Mouse (Mus musculus) kidney, embryonic 14.5 days (tissue): ENCODE results near the gene Picalm. TPM values are rescaled to one million over a fixed set of nuclear protein-coding genes. Genes with fewer than 3 reads are reported as not detected.
"Not testable (repeated sequence)": the region's sequence is repeated elsewhere in the genome, so short reads cannot be mapped to it uniquely, and the experiment has no call there.

ENCODE experiments used
- ATAC-seq: fragments of 200-750 bp; cut with Nextera tagmentation; 2 replicates; pipeline ENCODE4 v1.8.0; 2017; ENCODE audit warnings: moderate number of reproducible peaks, mild to moderate bottlenecking, moderate TSS enrichment, moderate library complexity; ENCODE audit not compliant: low FRiP score, low TSS enrichment
- H3K27ac ChIP-seq: fragments of 300-500 bp; sonication (generic); 2 replicates; pipeline ENCODE4 v1.5.1; 2014; ENCODE audit warnings: low read depth, mild to moderate bottlenecking, low read length, moderate library complexity, mixed read lengths
- H3K27me3 ChIP-seq: fragments of 300-500 bp; sonication (generic); 2 replicates; pipeline ENCODE4 v1.6.1; 2014; ENCODE audit warnings: mild to moderate bottlenecking, low read length; ENCODE audit not compliant: control insufficient read depth, insufficient read depth
- H3K36me3 ChIP-seq: fragments of 300-500 bp; sonication (generic); 2 replicates; pipeline ENCODE4 v1.6.1; 2014; ENCODE audit warnings: low read length, mixed read lengths; ENCODE audit not compliant: control insufficient read depth, insufficient read depth
- H3K4me1 ChIP-seq: fragments of 300-500 bp; sonication (generic); 2 replicates; pipeline ENCODE4 v1.6.1; 2014; ENCODE audit warnings: low read length, mixed read lengths; ENCODE audit not compliant: control insufficient read depth, insufficient read depth
- H3K4me2 ChIP-seq: fragments of 300-500 bp; sonication (generic); replicated peaks from 2 replicates; pipeline ENCODE4 v1.6.1; 2014; ENCODE audit warnings: low read depth, mild to moderate bottlenecking, low read length
- H3K4me3 ChIP-seq: fragments of 300-500 bp; sonication (generic); 2 replicates; pipeline ENCODE4 v1.5.1; 2014; ENCODE audit warnings: mild to moderate bottlenecking, low read length
- H3K9ac ChIP-seq: fragments of 300-500 bp; sonication (generic); 2 replicates; pipeline ENCODE4 v1.6.1; 2014; ENCODE audit warnings: low read depth, mild to moderate bottlenecking, low read length, moderate library complexity
- H3K9me3 ChIP-seq: fragments of 300-500 bp; sonication (generic); 2 replicates; pipeline ENCODE4 v1.6.1; 2016; ENCODE audit warnings: low read length; ENCODE audit not compliant: control insufficient read depth
- WGBS: fragments of 180-500 bp; shearing (Covaris S2); extraction: QIAGEN DNeasy Blood & Tissue Kit; methylation state at CpG from one replicate; pipeline ENCODE4 v1.1.7; 2014; 5-methylcytosine and 5-hydroxymethylcytosine counted together
- polyA plus RNA-seq: library from polyadenylated mRNA; unstranded; fragments of >200 nt; fragmentation: Nextera tagmentation; extraction: Ambion mirVana; gene quantifications from 2 replicates; pipeline ENCODE4 v1.2.1, GENCODE M21; 2014

Gene Picalm
- polyA plus RNA-seq, 1 experiment from 2014 or later = 52.1 TPM

DNA sequence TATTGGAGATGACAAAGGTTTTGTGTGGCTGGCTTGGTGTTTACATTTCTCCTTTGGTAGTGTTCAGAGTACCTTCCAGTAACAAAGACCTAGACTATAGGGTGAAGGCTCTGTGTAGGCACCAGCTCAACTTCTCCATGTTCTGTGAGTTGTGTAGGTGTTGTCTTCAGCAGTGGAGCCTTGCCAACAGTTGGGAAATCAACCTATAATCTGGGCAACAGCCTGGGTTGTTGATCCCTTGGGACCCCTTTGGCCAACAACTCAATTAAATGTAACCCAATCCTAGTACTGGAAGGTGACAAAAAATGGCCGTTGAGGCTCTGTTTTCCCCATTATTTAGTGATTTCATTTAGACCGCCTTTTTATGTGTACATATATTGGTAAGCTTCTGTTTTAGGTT lies 80.1 kb downstream of the Picalm start:
- peaks cover 23% of the 10 kb centered on the region for H3K36me3 ChIP-seq
- H3K27me3 ChIP-seq = no peaks in the 10 kb centered on the region
- H3K9me3 ChIP-seq = no peaks in the 10 kb centered on the region
- H3K4me2 ChIP-seq = no peak overlapping the region
- H3K4me3 ChIP-seq = no peak overlapping the region
- no peak overlapping the region for H3K9ac ChIP-seq
- H3K27ac ChIP-seq = no peak overlapping the region
- ATAC-seq = no peak
- 86% methylated on average over 2 of the region's 2 CpGs for WGBS
- no peaks in the 10 kb centered on the region for H3K4me1 ChIP-seq

DNA sequence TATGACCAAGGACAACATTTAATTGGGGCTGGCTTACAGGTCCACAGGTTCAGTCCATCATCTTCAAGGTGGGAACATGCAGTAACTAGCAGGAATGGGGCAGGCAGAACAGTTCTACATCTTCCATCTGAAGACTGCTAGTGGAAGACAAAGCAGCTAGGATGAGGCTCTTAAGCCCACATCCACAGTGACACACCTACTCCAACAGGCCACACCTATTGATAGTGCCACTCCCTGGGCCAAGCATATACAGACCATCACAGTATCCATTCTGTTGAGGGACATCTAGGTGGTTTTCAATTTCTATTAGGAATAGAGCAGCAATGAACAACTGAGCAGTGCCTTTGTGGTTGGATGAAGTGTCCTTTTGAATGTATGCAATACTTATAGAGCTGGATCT lies 80.9 kb downstream of the Picalm start:
- no peak overlapping the region for H3K4me3 ChIP-seq
- H3K4me1 ChIP-seq = no peaks in the 10 kb centered on the region
- no peaks in the 10 kb centered on the region for H3K27me3 ChIP-seq
- H3K27ac ChIP-seq = no peak overlapping the region
- H3K36me3 ChIP-seq = peaks cover 23% of the 10 kb centered on the region
- no peaks in the 10 kb centered on the region for H3K9me3 ChIP-seq
- no peak overlapping the region for H3K9ac ChIP-seq
- ATAC-seq = no peak
- no peak overlapping the region for H3K4me2 ChIP-seq

DNA sequence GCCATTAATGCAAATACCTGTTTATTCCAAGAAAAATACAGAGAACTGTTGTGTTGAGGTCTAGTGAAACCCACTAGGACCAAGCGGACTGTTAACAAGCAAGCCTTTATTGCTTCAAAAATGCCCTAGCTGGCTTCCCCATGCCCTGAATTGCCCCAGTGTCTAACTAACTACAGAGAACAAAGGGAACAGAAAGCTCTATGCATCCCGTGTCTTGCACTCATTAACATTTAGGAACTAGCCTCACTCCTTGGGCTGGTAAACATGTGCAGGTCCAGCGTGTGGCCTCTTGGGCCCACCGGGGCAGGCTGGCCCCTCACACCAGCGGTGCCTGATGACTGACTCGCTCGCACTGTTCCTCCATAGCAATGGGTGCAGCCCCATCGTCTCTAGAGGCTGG lies 86.5 kb downstream of the Picalm start:
- 59% methylated on average over 8 of the region's 8 CpGs for WGBS

DNA sequence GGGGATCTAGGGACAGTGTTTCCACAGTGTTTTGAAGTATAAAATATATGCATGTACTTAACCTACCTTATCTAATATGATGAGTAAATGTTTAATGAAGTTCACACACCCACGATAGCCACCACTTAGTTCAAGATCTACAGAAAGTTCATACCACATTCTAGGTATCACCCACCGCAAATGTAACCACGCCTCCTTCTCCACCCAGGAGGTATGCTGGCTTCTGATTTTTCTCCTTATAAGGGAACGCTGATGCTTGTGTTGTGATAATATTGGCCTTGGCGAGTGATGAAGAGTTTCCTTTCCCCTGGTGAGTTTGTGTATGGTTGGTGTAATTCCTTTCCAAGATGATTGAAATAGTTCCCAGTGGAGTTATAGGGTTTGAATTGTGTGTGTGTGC lies 88.1 kb downstream of the Picalm start:
- no peak overlapping the region for H3K9ac ChIP-seq
- H3K4me3 ChIP-seq = no peak overlapping the region
- no peaks in the 10 kb centered on the region for H3K4me1 ChIP-seq
- no peaks in the 10 kb centered on the region for H3K9me3 ChIP-seq
- ATAC-seq = no peak
- no peaks in the 10 kb centered on the region for H3K36me3 ChIP-seq
- H3K27me3 ChIP-seq = no peaks in the 10 kb centered on the region
- 82% methylated on average over 5 of the region's 5 CpGs for WGBS
- H3K27ac ChIP-seq = no peak overlapping the region
- H3K4me2 ChIP-seq = no peak overlapping the region

More for the DNA sequence above, 86.5 kb downstream of the Picalm start:
- ATAC-seq = no peak
- no peak overlapping the region for H3K4me2 ChIP-seq
- H3K9ac ChIP-seq = no peak overlapping the region
- no peaks in the 10 kb centered on the region for H3K36me3 ChIP-seq
- H3K27ac ChIP-seq = no peak overlapping the region
- H3K27me3 ChIP-seq = no peaks in the 10 kb centered on the region
- H3K4me1 ChIP-seq = no peaks in the 10 kb centered on the region
- no peak overlapping the region for H3K4me3 ChIP-seq
- H3K9me3 ChIP-seq = no peaks in the 10 kb centered on the region

- no peak for ATAC-seq
- Histone ChIP-seq H3K27me3 (no peaks in the 10 kb centered on the region), H3K9me3 (no peaks in the 10 kb centered on the region), H3K4me3 (no peak overlapping the region), H3K4me2 (no peak overlapping the region), H3K27ac (no peak overlapping the region), H3K4me1 (no peaks in the 10 kb centered on the region), H3K9ac (no peak overlapping the region), H3K36me3 (no peaks in the 10 kb centered on the region)
- WGBS = 78% methylated on average over 2 of the region's 2 CpGs
Observed at GRCm38 (mm10) chr7:90221487-90221886, 91.5 kb downstream of the Picalm start.

DNA sequence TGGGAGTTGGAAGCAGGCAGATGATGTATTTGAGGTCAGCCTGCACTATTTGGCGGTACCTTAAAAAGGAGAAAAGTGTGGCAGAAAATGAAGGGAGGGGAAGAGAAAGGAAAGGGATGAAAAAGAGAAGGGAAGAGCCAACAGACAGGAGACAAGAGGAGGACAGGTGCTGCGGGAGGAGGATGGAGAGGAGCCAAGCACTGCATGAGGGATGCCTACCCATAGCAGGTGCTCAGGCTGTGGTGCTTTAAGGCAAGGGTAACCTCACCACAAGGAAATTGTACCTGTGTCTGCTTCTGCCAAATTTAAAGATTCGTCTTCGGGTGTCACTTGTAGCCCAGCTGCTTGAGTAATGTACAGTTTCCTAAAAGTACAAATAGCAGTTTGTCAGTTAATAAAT lies 98.1 kb downstream of the Picalm start:
- Histone ChIP-seq H3K27me3 (no peaks in the 10 kb centered on the region), H3K27ac (no peak overlapping the region), H3K4me2 (no peak overlapping the region), H3K9me3 (no peaks in the 10 kb centered on the region), H3K36me3 (no peaks in the 10 kb centered on the region), H3K9ac (no peak overlapping the region), H3K4me3 (no peak overlapping the region), H3K4me1 (no peaks in the 10 kb centered on the region)
- 82% methylated on average over 4 of the region's 4 CpGs for WGBS
- ATAC-seq = no peak

DNA sequence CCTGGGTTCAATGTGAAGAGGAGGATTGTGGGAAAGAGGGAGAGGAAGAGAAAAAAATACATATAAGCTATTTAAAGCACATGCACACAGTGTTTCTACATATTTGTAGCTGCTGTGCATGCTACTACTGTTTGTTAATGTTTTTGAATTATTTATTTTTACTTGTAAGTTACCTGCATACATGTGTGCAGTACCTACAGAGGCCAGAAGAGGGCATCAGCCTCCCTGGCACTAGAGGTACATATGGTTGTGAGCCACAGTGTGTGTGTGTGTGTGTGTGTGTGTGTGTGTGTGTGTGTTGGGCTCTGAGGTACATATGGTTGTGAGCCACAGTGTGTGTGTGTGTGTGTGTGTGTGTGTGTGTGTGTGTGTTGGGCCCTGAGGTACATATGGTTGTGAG lies 98.9 kb downstream of the Picalm start:
- H3K4me1 ChIP-seq, H3K4me3 ChIP-seq, H3K27me3 ChIP-seq, H3K9me3 ChIP-seq, H3K9ac ChIP-seq, H3K27ac ChIP-seq, H3K4me2 ChIP-seq, H3K36me3 ChIP-seq, ATAC-seq: not testable (repeated sequence)

GRCm38 (mm10) chr7:90231431-90231830 lies 101.4 kb downstream of the Picalm start:
- Histone ChIP-seq H3K27me3 (no peaks in the 10 kb centered on the region), H3K4me2 (no peak overlapping the region), H3K27ac (no peak overlapping the region), H3K9ac (no peak overlapping the region), H3K4me1 (no peaks in the 10 kb centered on the region), H3K36me3 (no peaks in the 10 kb centered on the region), H3K9me3 (no peaks in the 10 kb centered on the region), H3K4me3 (no peak overlapping the region)
- 69% methylated on average over 9 of the region's 9 CpGs for WGBS
- no peak for ATAC-seq

GRCm38 (mm10) chr7:90233921-90234320 lies 103.9 kb downstream of the Picalm start:
- Histone ChIP-seq H3K27ac (no peak overlapping the region), H3K9me3 (no peaks in the 10 kb centered on the region), H3K9ac (no peak overlapping the region), H3K4me1 (no peaks in the 10 kb centered on the region), H3K27me3 (no peaks in the 10 kb centered on the region), H3K4me2 (no peak overlapping the region), H3K4me3 (no peak overlapping the region), H3K36me3 (no peaks in the 10 kb centered on the region)
- ATAC-seq = no peak
- WGBS = 70% methylated on average over 4 of the region's 4 CpGs
